Mouse (Mus musculus) megakaryocyte progenitor cell, adult 5-6 weeks (primary cell): ENCODE data around the gene Cypt12. TPM values are rescaled to one million over a fixed set of nuclear protein-coding genes. Genes with fewer than 3 reads are reported as not detected.

Source experiments
- ATAC-seq: replicated peaks from 2 replicates; pipeline ENCODE4 v1.8.0; 2016; ENCODE audit warnings: mild to moderate bottlenecking, moderate TSS enrichment, inconsistent platforms; ENCODE audit not compliant: poor library complexity
- total RNA-seq, 2 experiments: library from RNA; stranded (forward) in 1 of 2; stranded (reverse) in 1 of 2; fragments of 157-497, 149-512 nt in 1 of 2; fragments of 200-1000 nt in 1 of 2; gene quantifications; 2 replicates each; pipeline versions ENCODE4 v1.2.3 to v1.2.4; 2015 to 2017

The Cypt12 gene
- not detected in 2 replicates for total RNA-seq (2015)
- total RNA-seq (2017), result not detected in 2 replicates

GRCm38 (mm10) chr3:17948299-17948698 is at the start of gene Cypt12:
TSS of gene Cypt12 (plus strand) at chr3:17948410.
- no peak for ATAC-seq

DNA sequence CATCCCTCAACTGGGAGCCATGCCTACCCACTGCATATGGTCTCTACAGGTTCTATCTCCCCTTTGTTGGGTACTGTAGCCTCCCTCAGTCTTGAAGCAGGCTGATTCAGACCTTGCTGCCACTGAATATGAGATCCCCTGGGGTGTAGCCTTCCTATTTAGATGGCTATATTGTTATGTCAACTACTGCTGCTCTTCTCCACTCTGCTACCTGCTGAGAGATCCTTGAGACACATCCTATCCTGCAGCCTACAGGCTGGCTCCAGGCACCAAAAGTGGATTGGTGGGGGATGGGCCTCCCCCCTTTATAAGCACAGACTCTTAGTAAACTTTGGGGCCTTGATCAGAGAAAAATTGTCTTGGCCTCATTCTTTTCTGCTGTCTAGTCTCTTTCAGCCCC is 34.4 kb upstream of the Cypt12 start:
- ATAC-seq, result no peak

GRCm38 (mm10) chr3:17940206-17940605 is 8.0 kb upstream of the Cypt12 start:
- ATAC-seq, result no peak
